Mouse (Mus musculus) kidney, postnatal 4 days (tissue): ENCODE results near the gene Arl15.
A peak's percentile ranks its signal among the peaks of the same experiment; 100 is the strongest.

Experiments
- DNase-seq, 2 experiments: peaks; one replicate each; pipeline ENCODE4 v3.0.0; 2021; ENCODE audit warnings: mixed read lengths in 2 of 2

The Arl15 gene

GRCm38 (mm10) chr13:114159634-114160391 lies 365.5 kb downstream of the Arl15 start:
- no peak for DNase-seq

- DNase-seq: no peak
Measured at GRCm38 (mm10) chr13:114162753-114163152, 368.4 kb downstream of the Arl15 start.

GRCm38 (mm10) chr13:114165616-114166015 lies 371.3 kb downstream of the Arl15 start:
- no peak for DNase-seq

GRCm38 (mm10) chr13:114166439-114167183 lies 372.3 kb downstream of the Arl15 start:
- DNase-seq: peak; percentile 33 to 50

- DNase-seq: no peak
Measured at GRCm38 (mm10) chr13:114170061-114170460, 375.8 kb downstream of the Arl15 start.

GRCm38 (mm10) chr13:114171465-114171864 lies 377.2 kb downstream of the Arl15 start:
- no peak for DNase-seq

GRCm38 (mm10) chr13:114188107-114188506 lies 393.8 kb downstream of the Arl15 start:
- no peak for DNase-seq

- DNase-seq: no peak
Measured at GRCm38 (mm10) chr13:114188801-114189200, 394.5 kb downstream of the Arl15 start.

GRCm38 (mm10) chr13:114189441-114189840 lies 395.1 kb downstream of the Arl15 start:
- no peak for DNase-seq

- no peak for DNase-seq
Measured at GRCm38 (mm10) chr13:114190898-114191297, 396.6 kb downstream of the Arl15 start.

- no peak for DNase-seq
Measured at GRCm38 (mm10) chr13:114198252-114198799, 404.0 kb downstream of the Arl15 start.

GRCm38 (mm10) chr13:114199746-114200145 lies 405.4 kb downstream of the Arl15 start:
- DNase-seq: no peak

GRCm38 (mm10) chr13:114200545-114200944 lies 406.2 kb downstream of the Arl15 start:
- no peak for DNase-seq

GRCm38 (mm10) chr13:114202806-114203570 lies 408.7 kb downstream of the Arl15 start:
- DNase-seq: no peak
